Mouse (Mus musculus): ENCODE data around the gene Ttc23. TPM values are rescaled to one million over a fixed set of nuclear protein-coding genes. Genes with fewer than 3 reads are reported as not detected.

Gene Ttc23
- polyA plus RNA-seq, 1 experiment from 2014 or later: 5.4 TPM

DNA sequence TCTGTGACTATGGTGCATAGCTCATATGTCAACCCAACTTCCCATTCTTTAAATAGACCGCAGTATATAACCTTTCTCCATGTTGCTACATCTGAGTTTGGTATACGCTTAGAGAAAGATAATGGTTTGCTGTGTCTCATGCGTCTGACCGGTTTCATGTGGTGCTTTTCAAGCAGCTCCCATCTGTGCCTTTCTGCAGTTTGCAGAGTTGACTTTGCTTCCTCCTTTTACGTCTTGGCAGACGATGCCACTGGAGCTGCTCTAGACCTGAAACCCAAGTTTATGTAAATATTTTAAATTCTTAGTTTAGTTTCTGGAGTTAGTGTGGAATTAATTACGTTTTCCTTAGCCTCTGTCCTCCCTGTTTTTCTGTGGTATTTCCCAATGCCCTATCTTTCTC is 7.5 kb downstream of the Ttc23 start:
- Histone ChIP-seq H3K27me3 (ENCODE audit: control insufficient read depth, insufficient read depth, low read depth, low read length) (no peaks in the 10 kb centered on the region), H3K4me3 (ENCODE audit: low read depth, low read length) (no peak overlapping the region), H3K9me3 (replicated peaks; ENCODE audit: control insufficient read depth, low read length, poor library complexity, severe bottlenecking) (no peaks in the 10 kb centered on the region), H3K36me3 (ENCODE audit: control insufficient read depth, insufficient read depth, low read length) (no peaks in the 10 kb centered on the region), H3K4me1 (ENCODE audit: control insufficient read depth, insufficient read depth, low read length) (no peaks in the 10 kb centered on the region), H3K9ac (ENCODE audit: low read depth, low read length) (no peak overlapping the region), H3K4me2 (ENCODE audit: low read length) (no peak overlapping the region), H3K27ac (ENCODE audit: low read length) (no peak overlapping the region)
- no peak for ATAC-seq
- 83% methylated on average over 7 of the region's 7 CpGs for WGBS

DNA sequence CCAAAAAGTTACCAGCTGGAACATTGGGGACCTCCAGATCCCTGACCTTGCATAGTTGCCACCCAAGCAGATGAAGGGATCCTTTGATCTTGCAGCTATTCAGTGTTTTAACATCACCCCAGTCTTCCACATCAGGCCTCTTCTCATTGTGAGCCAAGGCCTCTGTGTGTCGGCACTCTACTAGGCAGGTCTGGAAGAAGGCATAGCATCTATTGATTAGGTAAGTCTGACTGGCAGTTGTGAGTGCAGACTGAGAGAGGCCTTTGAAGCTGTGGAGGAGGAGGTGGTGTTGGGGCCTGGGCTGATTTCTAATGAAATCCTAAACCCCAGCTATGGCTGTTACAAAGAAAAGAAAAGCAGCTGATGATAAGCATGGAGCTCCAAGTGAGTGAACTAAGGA is 8.0 kb downstream of the Ttc23 start:
- 0 out of 2 replicates have a peak overlapping the region, but pooled peaks have one; percentile 2 for H3K4me2 ChIP-seq (ENCODE audit: low read length)

DNA sequence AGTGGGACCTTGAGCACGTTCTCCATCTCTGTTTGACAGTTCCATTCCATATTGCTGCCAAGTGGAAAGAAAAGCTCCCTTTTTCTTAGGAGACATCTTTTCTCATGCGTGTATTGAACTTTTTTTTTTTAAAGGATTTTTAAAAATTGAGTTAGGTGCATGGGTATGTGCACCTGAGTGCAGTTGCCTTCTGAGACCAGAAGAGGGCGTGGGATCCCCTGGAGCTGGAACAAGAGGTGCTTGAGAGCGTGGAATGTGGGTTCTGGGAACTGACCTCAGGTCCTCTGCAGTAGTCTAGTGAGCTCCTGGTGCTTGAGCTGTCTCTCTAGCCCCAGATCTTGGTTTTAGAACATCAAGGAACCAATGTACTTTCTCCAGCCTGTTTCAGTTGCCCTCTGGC is 10.9 kb downstream of the Ttc23 start:
- Histone ChIP-seq H3K27ac (ENCODE audit: low read length) (no peak overlapping the region), H3K27me3 (ENCODE audit: control insufficient read depth, insufficient read depth, low read depth, low read length) (no peaks in the 10 kb centered on the region), H3K4me2 (ENCODE audit: low read length) (no peak overlapping the region), H3K9ac (ENCODE audit: low read depth, low read length) (no peak overlapping the region), H3K9me3 (replicated peaks; ENCODE audit: control insufficient read depth, low read length, poor library complexity, severe bottlenecking) (no peaks in the 10 kb centered on the region), H3K4me3 (ENCODE audit: low read depth, low read length) (no peak overlapping the region), H3K36me3 (ENCODE audit: control insufficient read depth, insufficient read depth, low read length) (no peaks in the 10 kb centered on the region), H3K4me1 (ENCODE audit: control insufficient read depth, insufficient read depth, low read length) (no peaks in the 10 kb centered on the region)
- WGBS: 88% methylated on average over 4 of the region's 4 CpGs
- ATAC-seq: no peak

More for the DNA sequence above, 8.0 kb downstream of the Ttc23 start:
- 0 out of 2 replicates have a peak, but pooled peaks have one; percentile 75 for ATAC-seq
- H3K4me3 ChIP-seq (ENCODE audit: low read depth, low read length): no peak overlapping the region
- H3K36me3 ChIP-seq (ENCODE audit: control insufficient read depth, insufficient read depth, low read length): no peaks in the 10 kb centered on the region
- H3K9ac ChIP-seq (ENCODE audit: low read depth, low read length): no peak overlapping the region
- no peak overlapping the region for H3K27ac ChIP-seq (ENCODE audit: low read length)
- H3K9me3 ChIP-seq (replicated peaks; ENCODE audit: control insufficient read depth, low read length, poor library complexity, severe bottlenecking): no peaks in the 10 kb centered on the region
- H3K4me1 ChIP-seq (ENCODE audit: control insufficient read depth, insufficient read depth, low read length): no peaks in the 10 kb centered on the region
- no peaks in the 10 kb centered on the region for H3K27me3 ChIP-seq (ENCODE audit: control insufficient read depth, insufficient read depth, low read depth, low read length)
- 0% methylated on average over 1 of the region's 1 CpGs for WGBS

DNA sequence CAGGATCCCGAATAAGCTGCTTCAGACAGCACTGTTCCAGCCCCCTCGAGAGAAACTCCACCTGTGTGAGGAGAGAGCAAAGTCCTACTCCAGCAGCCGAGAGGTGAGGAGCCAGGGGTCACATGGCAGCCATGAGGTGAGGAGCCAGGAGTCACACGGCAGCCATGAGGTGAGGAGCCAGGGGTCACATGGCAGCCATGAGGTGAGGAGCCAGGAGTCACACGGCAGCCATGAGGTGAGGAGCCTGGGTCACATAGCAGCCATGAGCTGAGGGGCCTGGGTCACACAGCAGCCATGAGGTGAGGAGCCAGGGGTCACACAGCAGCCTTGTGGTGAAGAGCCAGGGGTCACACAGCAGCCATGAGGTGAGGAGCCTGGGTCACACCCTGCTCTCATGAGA is 15.2 kb downstream of the Ttc23 start:
- Histone ChIP-seq H3K36me3 (ENCODE audit: control insufficient read depth, insufficient read depth, low read length) (no peaks in the 10 kb centered on the region), H3K27me3 (ENCODE audit: control insufficient read depth, insufficient read depth, low read depth, low read length) (no peaks in the 10 kb centered on the region), H3K4me2 (ENCODE audit: low read length) (no peak overlapping the region), H3K9me3 (replicated peaks; ENCODE audit: control insufficient read depth, low read length, poor library complexity, severe bottlenecking) (no peaks in the 10 kb centered on the region), H3K27ac (ENCODE audit: low read length) (no peak overlapping the region), H3K4me3 (ENCODE audit: low read depth, low read length) (no peak overlapping the region), H3K4me1 (ENCODE audit: control insufficient read depth, insufficient read depth, low read length) (no peaks in the 10 kb centered on the region), H3K9ac (ENCODE audit: low read depth, low read length) (no peak overlapping the region)
- ATAC-seq: no peak
- 84% methylated on average over 5 of the region's 5 CpGs for WGBS

DNA sequence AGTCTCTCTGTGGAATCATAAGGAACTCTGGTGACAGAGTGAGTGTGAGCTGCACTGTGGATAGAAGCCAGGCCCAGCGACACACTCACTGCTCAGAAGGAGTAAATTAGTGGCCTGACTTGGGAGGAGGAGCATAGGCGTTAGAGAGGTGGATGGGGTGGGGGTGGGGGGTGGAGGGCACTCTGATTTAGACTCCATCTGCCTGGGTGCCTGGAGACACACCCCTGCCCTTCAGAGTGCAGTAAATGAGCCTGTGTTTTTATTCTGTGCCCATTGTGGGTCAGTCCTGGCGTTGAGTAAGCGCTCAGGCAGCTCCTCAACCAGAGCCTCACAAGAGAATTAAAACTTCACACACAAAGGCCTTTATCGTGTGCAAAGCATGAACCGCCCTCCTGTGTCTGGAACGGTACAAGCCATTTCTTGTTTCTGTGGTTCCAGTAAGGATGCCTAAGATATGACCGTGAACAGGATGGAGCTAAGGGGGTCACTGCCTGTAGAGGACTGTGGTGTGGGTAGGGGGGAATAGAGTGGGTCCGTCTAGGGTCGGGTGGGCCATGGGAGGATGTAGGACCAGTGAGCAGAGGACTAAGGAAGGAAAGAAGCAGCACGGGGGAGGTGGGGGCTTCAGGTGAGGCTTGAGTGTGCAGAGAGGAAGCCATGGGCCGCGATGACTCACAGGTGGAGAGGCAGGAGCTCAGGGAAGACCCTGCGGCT is 16.9 kb downstream of the Ttc23 start:
- Histone ChIP-seq H3K27ac (ENCODE audit: low read length) (no peak overlapping the region), H3K9me3 (replicated peaks; ENCODE audit: control insufficient read depth, low read length, poor library complexity, severe bottlenecking) (no peaks in the 10 kb centered on the region), H3K27me3 (ENCODE audit: control insufficient read depth, insufficient read depth, low read depth, low read length) (no peaks in the 10 kb centered on the region), H3K36me3 (ENCODE audit: control insufficient read depth, insufficient read depth, low read length) (no peaks in the 10 kb centered on the region), H3K4me1 (ENCODE audit: control insufficient read depth, insufficient read depth, low read length) (no peaks in the 10 kb centered on the region), H3K9ac (ENCODE audit: low read depth, low read length) (no peak overlapping the region), H3K4me3 (ENCODE audit: low read depth, low read length) (no peak overlapping the region), H3K4me2 (ENCODE audit: low read length) (no peak overlapping the region)
- 76% methylated on average over 14 of the region's 14 CpGs for WGBS
- no peak for ATAC-seq

DNA sequence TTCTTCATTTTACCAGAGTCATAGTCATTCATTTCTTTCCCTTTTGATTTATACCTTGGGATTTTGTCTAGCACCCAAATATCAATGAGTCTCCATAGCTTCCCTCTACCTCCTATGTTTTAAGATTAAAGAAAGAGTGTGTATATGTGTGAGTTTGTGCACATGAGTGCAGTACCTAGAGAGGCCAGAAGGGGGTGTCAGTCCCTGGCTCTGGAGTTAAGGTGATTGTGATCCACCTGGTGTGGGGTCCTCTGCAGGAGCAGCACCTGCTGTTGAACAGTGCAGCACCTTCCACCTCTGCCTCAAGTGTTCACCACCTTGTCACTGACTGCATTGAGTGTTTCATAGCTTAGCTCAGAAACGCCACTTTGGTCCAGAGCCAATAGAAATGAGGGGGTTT is 23.8 kb downstream of the Ttc23 start:
- Histone ChIP-seq H3K4me2 (ENCODE audit: low read length) (no peak overlapping the region), H3K27me3 (ENCODE audit: control insufficient read depth, insufficient read depth, low read depth, low read length) (no peaks in the 10 kb centered on the region), H3K4me1 (ENCODE audit: control insufficient read depth, insufficient read depth, low read length) (no peaks in the 10 kb centered on the region), H3K36me3 (ENCODE audit: control insufficient read depth, insufficient read depth, low read length) (no peaks in the 10 kb centered on the region), H3K4me3 (ENCODE audit: low read depth, low read length) (no peak overlapping the region), H3K27ac (ENCODE audit: low read length) (no peak overlapping the region), H3K9me3 (replicated peaks; ENCODE audit: control insufficient read depth, low read length, poor library complexity, severe bottlenecking) (no peaks in the 10 kb centered on the region; the same call in 1 of the 2 replicates), H3K9ac (ENCODE audit: low read depth, low read length) (no peak overlapping the region)
- no peak for ATAC-seq
- WGBS: 100% methylated on average over 1 of the region's 1 CpGs

DNA sequence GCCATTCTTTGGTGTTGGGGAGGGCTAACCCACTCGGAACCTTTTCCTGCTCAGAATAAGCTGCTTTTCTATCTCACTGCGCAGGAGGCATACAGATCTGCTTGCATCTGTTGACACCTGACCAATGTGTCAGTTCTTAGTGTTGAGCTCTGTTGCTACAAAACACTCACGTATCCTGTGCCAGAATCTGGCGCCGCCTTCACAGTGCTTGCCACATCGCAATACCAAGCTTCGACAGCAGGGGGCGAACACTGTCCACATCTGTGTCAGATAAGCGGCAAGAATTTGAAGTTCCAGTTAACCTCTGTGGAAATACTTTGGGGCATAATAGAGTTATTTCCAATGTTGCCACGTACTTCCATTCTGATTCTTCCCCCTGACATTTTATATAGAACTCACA is 25.4 kb downstream of the Ttc23 start:
- no peaks in the 10 kb centered on the region for H3K36me3 ChIP-seq (ENCODE audit: control insufficient read depth, insufficient read depth, low read length)
- no peak overlapping the region for H3K4me3 ChIP-seq (ENCODE audit: low read depth, low read length)
- 8% methylated on average over 10 of the region's 10 CpGs for WGBS
- H3K4me1 ChIP-seq (ENCODE audit: control insufficient read depth, insufficient read depth, low read length): no peaks in the 10 kb centered on the region
- no peaks in the 10 kb centered on the region for H3K27me3 ChIP-seq (ENCODE audit: control insufficient read depth, insufficient read depth, low read depth, low read length)
- no peak overlapping the region for H3K9ac ChIP-seq (ENCODE audit: low read depth, low read length)
- H3K4me2 ChIP-seq (ENCODE audit: low read length): peak overlapping the region; percentile 13; the same call in 1 of the 2 replicates
- H3K27ac ChIP-seq (ENCODE audit: low read length): no peak overlapping the region
- H3K9me3 ChIP-seq (replicated peaks; ENCODE audit: control insufficient read depth, low read length, poor library complexity, severe bottlenecking): no peaks in the 10 kb centered on the region; the same call in 1 of the 2 replicates
- peak; percentile 48 for ATAC-seq

DNA sequence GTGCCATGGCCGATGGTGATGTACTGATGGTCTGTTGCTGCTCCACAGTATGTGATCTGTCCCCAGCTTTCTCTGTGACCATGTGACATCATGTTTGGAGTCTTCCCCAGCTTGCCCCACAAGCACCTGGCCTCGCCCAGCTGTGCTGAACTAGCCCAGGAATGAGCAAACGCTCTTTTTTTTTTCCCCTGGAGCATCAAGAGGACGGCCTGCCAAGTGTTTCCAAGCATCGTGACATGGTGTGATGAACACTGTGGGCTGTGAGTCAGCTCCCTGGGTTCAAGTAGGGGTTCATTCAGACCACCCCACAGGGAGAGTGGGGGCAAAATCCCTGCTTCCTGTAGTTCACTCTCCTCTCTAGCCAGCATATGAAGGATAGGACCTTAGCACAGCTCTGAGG is 26.4 kb downstream of the Ttc23 start:
- H3K9me3 ChIP-seq (replicated peaks; ENCODE audit: control insufficient read depth, low read length, poor library complexity, severe bottlenecking): no peaks in the 10 kb centered on the region; the same call in 1 of the 2 replicates
- H3K4me1 ChIP-seq (ENCODE audit: control insufficient read depth, insufficient read depth, low read length): no peaks in the 10 kb centered on the region
- no peak overlapping the region for H3K4me2 ChIP-seq (ENCODE audit: low read length)
- no peak overlapping the region for H3K27ac ChIP-seq (ENCODE audit: low read length)
- H3K4me3 ChIP-seq (ENCODE audit: low read depth, low read length): no peak overlapping the region
- H3K9ac ChIP-seq (ENCODE audit: low read depth, low read length): no peak overlapping the region
- ATAC-seq: no peak
- WGBS: 93% methylated on average over 5 of the region's 5 CpGs
- H3K27me3 ChIP-seq (ENCODE audit: control insufficient read depth, insufficient read depth, low read depth, low read length): no peaks in the 10 kb centered on the region
- no peaks in the 10 kb centered on the region for H3K36me3 ChIP-seq (ENCODE audit: control insufficient read depth, insufficient read depth, low read length)

DNA sequence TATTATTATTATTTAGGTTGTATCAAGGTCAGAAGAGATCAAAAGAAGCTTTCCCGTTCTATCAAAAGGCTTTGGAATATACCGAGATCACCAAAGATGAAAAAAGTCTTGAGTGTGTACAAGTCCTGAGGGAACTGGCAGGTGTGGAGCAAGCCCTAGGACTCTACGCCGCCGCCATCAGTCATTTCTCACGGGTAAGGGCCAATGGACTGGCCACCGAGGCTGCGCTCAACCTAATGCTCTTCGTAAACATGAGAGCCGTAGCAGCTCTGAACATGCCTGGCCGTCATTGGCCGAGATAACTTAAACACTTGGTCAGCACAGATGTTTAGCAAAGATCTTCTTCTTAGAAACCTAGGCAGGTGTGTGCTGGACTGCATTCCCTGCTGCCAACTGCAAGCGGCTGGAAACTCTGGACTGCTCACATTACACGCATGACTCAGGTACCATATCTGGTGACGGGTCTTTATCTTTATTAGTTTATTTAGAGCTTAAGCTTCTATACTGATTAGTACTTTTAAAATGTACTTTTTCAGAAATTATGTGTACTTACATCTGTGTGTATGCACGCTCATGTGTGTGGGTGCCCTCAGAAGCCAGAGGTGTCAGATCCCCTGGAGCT is 31.8 kb downstream of the Ttc23 start:
- Histone ChIP-seq H3K4me3 (ENCODE audit: low read depth, low read length) (no peak overlapping the region), H3K9me3 (replicated peaks; ENCODE audit: control insufficient read depth, low read length, poor library complexity, severe bottlenecking) (no peaks in the 10 kb centered on the region), H3K4me2 (ENCODE audit: low read length) (no peak overlapping the region), H3K9ac (ENCODE audit: low read depth, low read length) (no peak overlapping the region), H3K27me3 (ENCODE audit: control insufficient read depth, insufficient read depth, low read depth, low read length) (no peaks in the 10 kb centered on the region), H3K27ac (ENCODE audit: low read length) (no peak overlapping the region), H3K36me3 (ENCODE audit: control insufficient read depth, insufficient read depth, low read length) (no peaks in the 10 kb centered on the region), H3K4me1 (ENCODE audit: control insufficient read depth, insufficient read depth, low read length) (no peaks in the 10 kb centered on the region)
- ATAC-seq: no peak
- WGBS: 95% methylated on average over 16 of the region's 16 CpGs

Measured in midbrain, embryonic 16.5 days (tissue).